Mouse (Mus musculus): ENCODE measurements at regions not wholly inside any gene's neighbourhood (a gene's known extent, or its start where the extent isn't known, plus 50 kb on each side); places are given as distances from the start of the nearest gene placed in this dataset.

GRCm38 (mm10) chr4:56643999-56644962 is 95.6 kb upstream of the Gm26657 start:
- no peak for TF ChIP-seq POLR2A (IDR thresholded peaks at IDR 0.05; ENCODE audit: borderline replicate concordance, extremely low read depth, insufficient read depth, insufficient read length, poor library complexity, severe bottlenecking)
- no peak for TF ChIP-seq CTCF (IDR thresholded peaks at IDR 0.05; ENCODE audit: borderline replicate concordance, extremely low read depth, insufficient read depth, insufficient read length)

Data from brain, embryonic 14.5 days (tissue).